Comparison of ENCODE assay signal across 7 mouse cellular contexts in genomic region chr14:50897374-50897765, GRCm38 (mm10). TPM values are rescaled to one million over a fixed set of nuclear protein-coding genes. Genes with fewer than 3 reads are reported as not detected.
DNase-seq lines count a peak whose midpoint lies in the region; ATAC-seq and TF ChIP-seq lines count a peak whose summit lies in the region.

TSS of gene Klhl33 (minus strand) at chr14:50897507.

- H3K27ac ChIP-seq in bone marrow macrophage, adult 2 months (ENCODE audit: insufficient read depth, low read depth, low read length) = peak within 1 kb of the TSS; percentile 97
- no peak within 1 kb of the TSS for H3K27ac ChIP-seq in intestine, embryonic 15.5 days
- peak within 1 kb of the TSS; percentile 21 for H3K27ac ChIP-seq in midbrain, postnatal 0 days (ENCODE audit: low read depth, low read length)

- no peaks in the 10 kb centered on the region for H3K9me3 ChIP-seq in intestine, embryonic 15.5 days
- H3K9me3 ChIP-seq in midbrain, postnatal 0 days (ENCODE audit: low read length) = no peaks in the 10 kb centered on the region

- ATAC-seq in intestine, embryonic 15.5 days = no peak
- no peak for ATAC-seq in midbrain, postnatal 0 days (ENCODE audit: low FRiP score)

- H3K27me3 ChIP-seq in intestine, embryonic 15.5 days (replicated peaks) = 0 out of 2 replicates have a peak, but pooled peaks cover 3% of the 10 kb centered on the region
- H3K27me3 ChIP-seq in midbrain, postnatal 0 days (ENCODE audit: insufficient read depth, low read length) = no peaks in the 10 kb centered on the region

- peak within 1 kb of the TSS; percentile 37 for H3K9ac ChIP-seq in intestine, embryonic 15.5 days
- peak within 1 kb of the TSS; percentile 62 for H3K9ac ChIP-seq in midbrain, postnatal 0 days (replicated peaks; ENCODE audit: low read length, poor library complexity, severe bottlenecking)

- H3K4me1 ChIP-seq in bone marrow macrophage, adult 2 months (ENCODE audit: control insufficient read depth, insufficient read depth, low read length) = peaks cover 44% of the 10 kb centered on the region
- peaks cover 11% of the 10 kb centered on the region for H3K4me1 ChIP-seq in intestine, embryonic 15.5 days (replicated peaks)
- no peaks in the 10 kb centered on the region for H3K4me1 ChIP-seq in midbrain, postnatal 0 days (ENCODE audit: insufficient read depth, low read length)

- TF ChIP-seq CTCF in bone marrow macrophage, adult 2 months (IDR thresholded peaks at IDR 0.05; ENCODE audit: low read depth, low read length) = no peak
- TF ChIP-seq CTCF in midbrain, postnatal 0 days (IDR thresholded peaks at IDR 0.05) = no peak

- DNase-seq in cerebellum, postnatal 10 days = peak; percentile 35 to 45
- peak; percentile 77 for DNase-seq in gastrocnemius, postnatal 25 days
- no peak for DNase-seq in midbrain, postnatal 0 days (ENCODE audit: low spot score)
- DNase-seq in left cerebral cortex, adult 18-20 months (ENCODE audit: low spot score in 2 of 2) = no peak
- DNase-seq in adrenal gland, postnatal 10 days = no peak

- WGBS in intestine, embryonic 15.5 days = 52% methylated on average over 7 of the region's 7 CpGs
- WGBS in midbrain, postnatal 0 days = 37% methylated on average over 7 of the region's 7 CpGs

- no peaks in the 10 kb centered on the region for H3K36me3 ChIP-seq in intestine, embryonic 15.5 days
- H3K36me3 ChIP-seq in midbrain, postnatal 0 days (ENCODE audit: insufficient read depth, low read length) = no peaks in the 10 kb centered on the region

- peak within 1 kb of the TSS; percentile 94 for H3K4me2 ChIP-seq in intestine, embryonic 15.5 days (replicated peaks)
- H3K4me2 ChIP-seq in midbrain, postnatal 0 days (ENCODE audit: low read depth, low read length, poor library complexity, severe bottlenecking) = peak within 1 kb of the TSS; percentile 85

- TF ChIP-seq POLR2A in bone marrow macrophage, adult 2 months (IDR thresholded peaks at IDR 0.05; ENCODE audit: borderline replicate concordance, low read depth, low read length) = no peak

- H3K4me3 ChIP-seq in bone marrow macrophage, adult 2 months (ENCODE audit: insufficient read depth, low read length) = peak within 1 kb of the TSS; percentile 54
- H3K4me3 ChIP-seq in intestine, embryonic 15.5 days (replicated peaks) = peak within 1 kb of the TSS; percentile 44
- H3K4me3 ChIP-seq in midbrain, postnatal 0 days (ENCODE audit: low read depth, low read length) = peak within 1 kb of the TSS; percentile 56

RNA-seq across cellular contexts. Expression of gene Klhl33, which starts in this region (rescaled TPM):
- polyA plus RNA-seq in bone marrow macrophage, adult 2 months (2012; ENCODE audit: insufficient read depth, insufficient read length, missing spikeins) = 2.0 and 2.1 TPM in 2 replicates
- total RNA-seq in gastrocnemius, postnatal 25 days (2021) = 100 to 1,000 TPM in 1 of 2 experiments, 10 to 100 TPM in 1; 97.0 to 105 TPM
- 0.23 and 0.29 TPM in 2 replicates for polyA plus RNA-seq in intestine, embryonic 15.5 days (2015; fragmentation: Nextera tagmentation; extraction: Ambion mirVana)
- 3.8 and 5.0 TPM in 2 replicates for total RNA-seq in midbrain, postnatal 0 days (2014; rRNA removed)
- 2.4 and 2.9 TPM in 2 replicates for polyA plus RNA-seq in midbrain, postnatal 0 days (2015; fragmentation: Nextera tagmentation; extraction: Ambion mirVana)
- total RNA-seq in left cerebral cortex, adult 18-20 months (2021) = 1 to 10 TPM; 5.6 to 6.5 TPM
- 1 to 10 TPM; 2.1 to 7.9 TPM for total RNA-seq in adrenal gland, postnatal 10 days (2021)

Comparison
In these comparisons a context has a peak if more than half of its experiments do, and no peak if none do; other contexts are left out.
1. RNA of gene Klhl33 (total RNA-seq): 97.0 to 105 TPM in gastrocnemius, postnatal 25 days; 2.1 to 7.9 TPM in adrenal gland, postnatal 10 days, 5.6 to 6.5 TPM in left cerebral cortex, adult 18-20 months and 3.8 to 5.0 TPM in midbrain, postnatal 0 days; every median in the first group is over 10 times any median in the second.
2. DNase-seq: peak in cerebellum, postnatal 10 days (2 of 2) and gastrocnemius, postnatal 25 days (single experiment); none in midbrain, postnatal 0 days (single experiment), left cerebral cortex, adult 18-20 months (0 of 2) and adrenal gland, postnatal 10 days (single experiment).
3. Peak in every context shown above with its lines, with median percentiles within 50 percentile points of each other: H3K4me3 ChIP-seq.